Mouse (Mus musculus) frontal cortex, adult 2 months (tissue): ENCODE measurements around the gene Afap1l2. TPM values are rescaled to one million over a fixed set of nuclear protein-coding genes. Genes with fewer than 3 reads are reported as not detected.

Source experiments
- DNase-seq, 2 experiments: peaks; one replicate each; pipeline ENCODE4 v3.0.0; 2022; ENCODE audit warnings: low spot score in 1 of 2; ENCODE audit errors: extremely low spot score in 1 of 2
- polyA plus RNA-seq: library from polyadenylated mRNA; depleted of rRNA; stranded (reverse); fragments of >200 nt; gene quantifications from 2 replicates; pipeline ENCODE4 v1.2.3, GENCODE M21; 2012

The Afap1l2 gene
- polyA plus RNA-seq, 1 experiment, result 12.2 TPM

DNA sequence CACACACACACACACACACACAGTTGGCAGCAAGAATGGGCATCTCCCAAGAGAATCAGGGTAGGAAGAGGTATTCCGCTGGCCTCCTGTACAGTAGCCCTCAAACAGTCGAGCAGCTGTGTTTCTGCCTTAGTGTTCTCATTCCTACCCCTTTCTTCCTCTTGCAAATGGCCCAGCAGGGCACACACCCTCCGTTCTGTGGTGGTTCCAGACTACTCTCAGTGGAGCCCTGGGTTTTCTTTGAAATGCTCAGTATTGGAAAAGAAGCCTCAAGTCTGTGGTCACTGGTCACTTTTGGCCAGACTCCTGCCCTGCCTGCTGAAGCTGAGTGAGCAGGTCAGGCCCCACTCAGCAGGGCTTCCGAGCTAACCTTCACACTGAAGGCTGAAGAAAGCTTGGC, 1.6 kb upstream of the Afap1l2 start:
- no peak for DNase-seq

DNA sequence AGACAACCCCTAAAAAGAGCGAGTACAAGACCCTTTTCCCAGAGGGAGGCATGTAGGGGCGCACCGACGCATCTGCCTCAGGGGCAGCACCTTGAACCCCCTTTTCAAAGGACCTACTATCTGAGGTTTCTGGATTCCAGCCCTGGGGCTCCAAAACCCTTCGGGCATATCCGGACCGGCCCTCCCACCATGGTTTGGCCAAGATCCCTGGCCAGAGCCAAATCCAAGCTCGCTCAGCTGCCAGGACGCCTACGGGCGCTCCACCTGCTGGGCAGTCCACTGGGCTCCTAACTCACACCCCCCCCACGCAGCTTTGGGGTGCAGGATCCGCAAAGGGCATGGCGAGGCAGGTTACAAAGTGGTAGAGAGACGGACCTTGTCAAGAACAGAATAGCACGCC, 737 bp downstream of the Afap1l2 start:
- DNase-seq, result no peak

DNA sequence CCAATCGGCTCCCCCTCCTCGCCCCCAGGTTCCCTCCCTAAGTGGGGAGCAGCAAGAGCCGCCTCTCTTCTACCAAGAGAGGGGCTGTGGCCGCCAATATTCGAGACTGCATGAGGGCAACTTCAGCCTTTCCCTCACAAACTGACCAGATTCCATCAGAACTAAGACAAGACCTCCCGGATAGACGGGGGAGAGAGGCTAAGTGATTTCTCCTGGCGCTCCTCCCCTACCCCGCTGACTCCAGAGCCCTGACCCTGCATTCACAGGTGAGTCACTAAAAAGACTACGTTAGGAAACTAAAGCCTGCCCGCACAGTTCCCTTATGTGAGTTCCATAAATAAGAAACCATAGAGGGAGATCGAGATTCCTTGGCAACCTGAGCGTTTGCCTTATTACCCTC, 1.2 kb downstream of the Afap1l2 start:
- no peak for DNase-seq

DNA sequence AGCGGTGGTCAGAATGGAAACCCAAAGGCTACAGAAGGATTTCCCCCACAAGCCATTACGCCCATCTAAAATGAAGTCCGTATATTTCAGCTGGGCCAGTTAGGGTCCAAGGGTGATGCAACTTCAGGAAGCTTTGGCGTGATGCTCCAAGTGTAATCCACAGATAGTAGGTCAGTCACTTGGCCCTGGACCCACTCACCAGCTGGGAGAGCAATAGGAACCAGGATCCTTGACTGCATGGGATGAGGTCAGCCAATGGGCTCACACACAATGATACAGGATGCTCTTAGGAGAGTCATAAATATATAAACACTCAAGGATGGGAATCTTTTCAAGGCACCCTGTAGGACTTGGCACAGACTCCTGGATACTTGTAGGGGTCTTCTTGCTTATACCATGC, 3.0 kb downstream of the Afap1l2 start:
- no peak for DNase-seq

DNA sequence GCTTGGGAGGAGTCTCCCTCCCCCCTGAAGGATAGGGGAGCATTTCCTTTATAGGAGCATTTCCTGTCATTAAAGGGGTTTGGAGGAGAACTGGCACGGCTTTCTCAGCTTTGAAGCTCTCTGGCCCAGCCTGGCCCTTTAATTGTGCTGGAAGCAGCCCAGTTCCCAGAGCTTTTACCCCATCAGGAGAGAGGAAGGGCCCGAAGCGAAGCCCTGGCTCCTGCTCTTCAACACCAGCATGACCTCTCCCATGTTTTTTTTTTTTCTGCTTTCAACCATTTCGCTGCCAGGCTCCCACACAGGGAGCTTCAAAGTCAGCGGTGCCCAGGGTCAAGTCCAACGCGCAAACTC, 4.6 kb downstream of the Afap1l2 start:
- peak in 1 of 2 experiments; percentile 32 for DNase-seq

DNA sequence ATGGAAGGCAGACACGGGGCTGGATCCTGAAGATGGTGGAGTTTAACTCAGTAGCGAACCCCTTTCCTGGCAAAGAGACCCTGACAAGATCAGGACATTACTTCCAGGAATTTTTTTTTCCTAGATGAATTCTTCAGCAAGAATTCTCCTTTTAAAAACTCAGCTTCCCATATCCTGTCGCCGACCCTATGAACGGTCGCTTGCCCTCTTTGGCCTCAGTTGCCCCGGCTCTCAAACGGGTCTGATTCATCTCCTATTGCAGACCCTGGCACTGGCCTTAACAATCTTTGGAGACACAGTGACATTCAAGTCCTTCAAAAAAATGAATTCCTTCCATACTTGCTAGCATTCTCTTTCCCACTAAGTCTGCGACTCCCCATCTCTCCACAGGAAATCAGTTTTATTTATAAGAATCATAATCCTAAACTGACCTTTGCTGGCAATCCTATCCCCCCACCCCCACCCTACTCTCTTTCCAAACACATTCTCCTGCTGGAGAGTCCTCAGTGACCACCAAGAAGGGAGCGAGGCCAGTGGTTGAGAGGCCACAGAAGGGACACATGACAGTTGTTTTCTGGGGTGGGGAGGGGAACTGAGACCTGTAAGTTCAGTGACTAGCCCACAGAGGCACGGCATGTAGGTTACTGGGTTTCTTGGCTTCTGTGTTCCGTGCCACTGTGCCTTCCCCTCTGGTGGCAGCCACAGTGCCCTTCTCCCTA, 5.1 kb downstream of the Afap1l2 start:
- no peak for DNase-seq

DNA sequence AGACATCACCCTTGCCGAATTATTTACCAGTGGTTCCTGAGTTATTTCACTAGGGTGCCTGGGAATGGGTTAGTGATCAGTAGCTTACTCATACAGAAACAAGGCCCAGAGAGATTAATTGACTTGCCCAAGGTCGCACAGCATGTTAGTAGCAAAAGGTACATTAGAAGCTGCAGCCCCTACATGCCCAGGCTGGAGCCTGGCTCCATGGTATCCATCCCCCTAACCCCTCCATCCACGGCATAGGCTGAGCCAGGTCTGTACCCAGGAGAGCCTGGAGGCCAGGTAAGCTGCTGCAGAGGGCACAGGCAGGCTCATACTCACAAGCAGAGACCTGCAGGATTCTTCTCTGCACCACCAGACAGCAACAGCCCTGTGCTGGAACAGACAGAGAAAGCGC, 6.1 kb downstream of the Afap1l2 start:
- no peak for DNase-seq

DNA sequence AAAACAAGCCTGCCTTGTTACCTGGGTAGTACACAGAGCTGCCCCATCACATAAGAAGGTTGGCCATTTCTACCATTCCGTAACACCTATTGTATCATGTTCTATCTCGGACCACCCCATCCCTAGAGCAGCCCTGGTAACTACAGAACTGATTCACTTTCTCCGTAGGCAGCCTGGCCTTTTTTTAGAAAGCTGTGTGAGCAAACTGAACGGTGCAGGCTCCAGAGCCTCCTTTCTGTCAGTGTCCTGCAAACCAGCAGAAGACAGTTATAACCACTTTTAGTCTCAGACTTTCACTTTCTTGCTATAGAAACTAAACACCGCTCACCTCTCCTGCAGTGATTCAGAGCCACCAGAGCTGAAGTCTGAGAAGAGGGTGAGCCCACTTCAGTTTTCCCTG, 7.4 kb downstream of the Afap1l2 start:
- no peak for DNase-seq

DNA sequence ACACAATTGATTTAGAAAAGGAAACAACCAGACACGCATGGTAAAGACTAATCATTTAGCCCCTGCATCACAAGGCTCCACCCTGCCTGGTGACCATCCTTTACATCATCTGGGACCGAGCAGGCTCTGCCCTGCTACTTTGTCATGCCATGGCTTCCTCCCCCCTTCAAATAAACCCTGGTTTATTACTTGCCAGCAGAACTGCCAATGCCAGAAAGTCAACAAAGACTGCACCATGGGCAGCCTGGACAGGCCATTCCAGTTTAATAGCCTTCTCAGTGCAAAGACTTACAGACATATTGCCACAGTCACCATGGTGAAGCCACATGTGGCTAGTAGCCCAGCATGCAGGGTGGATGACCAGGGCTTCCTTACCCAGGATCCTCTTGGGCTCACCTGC, 8.2 kb downstream of the Afap1l2 start:
- no peak for DNase-seq

DNA sequence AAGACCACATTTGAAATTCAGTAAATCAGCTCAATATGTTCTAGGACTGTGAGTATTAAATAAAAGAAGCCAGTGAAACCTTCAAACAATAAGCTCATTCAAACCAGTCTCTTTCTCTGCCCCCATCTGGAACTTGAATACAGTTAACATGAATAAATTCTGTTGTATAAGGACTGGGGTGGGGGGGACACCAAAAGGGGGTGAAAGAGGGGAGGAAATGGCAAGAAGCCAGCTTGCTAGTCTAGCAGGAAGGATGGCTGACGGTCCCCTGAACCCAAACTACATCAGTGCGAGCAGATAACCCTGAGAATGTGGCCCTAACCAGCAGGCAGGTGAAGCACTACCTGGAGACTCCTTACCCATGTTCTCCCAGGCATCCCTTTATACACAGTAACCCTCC, 9.1 kb downstream of the Afap1l2 start:
- DNase-seq, result no peak

DNA sequence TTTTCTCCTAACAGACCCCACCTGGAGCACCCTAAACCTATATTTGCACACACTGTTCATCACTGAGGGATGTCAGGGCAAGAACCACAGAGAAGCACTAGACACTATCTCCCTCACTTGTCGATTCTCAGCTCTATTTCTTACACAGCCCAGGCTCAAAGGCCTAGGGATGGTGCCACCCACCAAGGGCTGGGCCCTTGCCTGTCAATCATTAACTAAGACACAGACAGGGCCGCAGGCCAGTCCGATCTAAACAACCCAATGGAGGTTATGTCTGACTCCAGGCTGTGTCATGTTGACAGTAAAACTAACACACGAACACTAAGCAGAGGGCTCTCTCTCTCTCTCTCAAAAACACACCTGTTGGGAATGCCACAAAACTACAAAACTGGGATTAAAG, 9.7 kb downstream of the Afap1l2 start:
- no peak for DNase-seq

DNA sequence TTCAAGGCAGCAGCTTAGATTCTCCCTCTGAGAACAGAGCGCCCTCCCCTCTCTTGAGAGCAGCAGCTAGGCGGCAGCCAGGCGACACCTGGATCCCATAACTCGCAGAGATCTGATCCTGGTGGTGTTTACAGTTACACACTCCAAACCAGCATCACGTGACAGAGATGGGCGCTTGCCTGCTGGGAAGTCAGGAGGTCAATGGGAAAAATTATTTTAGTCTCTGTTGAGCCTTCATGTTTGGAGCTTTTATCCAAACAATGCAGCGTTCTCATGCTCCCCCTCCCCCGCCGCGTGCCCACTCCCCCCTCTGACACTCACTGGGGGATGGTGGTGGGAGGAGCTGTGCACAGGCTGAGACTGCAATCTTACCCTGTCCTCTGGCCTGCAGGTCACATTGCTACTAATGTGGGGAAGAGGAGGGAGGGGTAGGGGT, 10.8 kb downstream of the Afap1l2 start:
- DNase-seq, result no peak

DNA sequence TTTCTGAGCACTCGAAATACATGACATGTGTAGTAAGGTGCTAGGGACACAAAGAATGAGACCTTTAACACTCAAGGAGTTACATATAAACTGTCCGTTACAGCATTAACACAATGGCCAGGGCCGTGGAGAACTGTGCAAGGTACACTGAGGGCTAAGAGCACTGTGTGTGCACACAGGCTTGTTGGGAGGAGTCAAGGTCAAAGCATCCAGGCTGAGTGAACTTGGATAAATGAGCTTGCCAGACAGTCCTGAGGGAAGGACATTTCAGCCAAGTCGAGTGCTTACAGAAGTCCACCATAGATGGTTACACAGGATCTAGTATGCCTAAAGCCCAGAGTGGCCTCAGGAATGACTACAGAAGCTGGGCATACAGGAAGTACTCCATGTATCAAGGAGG, 12.6 kb downstream of the Afap1l2 start:
- no peak for DNase-seq

DNA sequence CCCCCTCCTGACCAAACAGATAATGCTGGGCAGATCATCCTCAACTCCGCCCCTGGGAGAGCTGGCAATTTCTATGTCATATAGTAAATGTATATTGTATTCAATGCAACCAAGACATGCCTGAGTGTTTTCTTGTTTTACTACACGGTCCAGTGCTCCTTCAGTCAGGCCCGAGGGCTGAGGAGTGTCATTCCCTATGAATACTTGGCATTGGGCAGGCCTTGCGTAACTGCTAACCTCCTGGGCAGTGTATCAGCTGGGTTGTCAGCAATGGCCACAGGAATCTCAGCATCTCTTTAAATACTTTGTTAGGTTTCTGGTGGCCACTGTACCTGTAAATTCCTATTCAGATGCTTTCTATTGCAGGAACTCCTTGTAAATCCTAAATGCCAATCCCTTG, 13.4 kb downstream of the Afap1l2 start:
- DNase-seq, result no peak

DNA sequence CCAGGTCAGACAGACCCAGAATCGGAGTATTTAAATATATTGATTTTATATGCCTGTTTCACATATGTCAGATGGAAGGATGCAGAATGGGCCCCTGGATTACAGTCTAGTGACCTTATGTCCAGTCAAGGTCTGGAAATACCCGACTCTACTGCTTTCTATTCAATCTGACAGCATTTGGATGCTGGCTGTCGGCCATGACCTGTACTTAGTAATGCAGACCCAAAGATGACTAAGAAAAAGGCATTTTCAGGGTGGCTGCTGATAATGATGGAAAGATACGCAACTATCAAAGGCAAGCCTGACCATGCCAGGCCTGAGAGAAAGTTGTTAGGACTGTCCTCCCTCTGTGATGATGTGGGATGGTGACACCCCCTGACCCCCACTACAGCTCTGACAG, 14.3 kb downstream of the Afap1l2 start:
- DNase-seq, result no peak

DNA sequence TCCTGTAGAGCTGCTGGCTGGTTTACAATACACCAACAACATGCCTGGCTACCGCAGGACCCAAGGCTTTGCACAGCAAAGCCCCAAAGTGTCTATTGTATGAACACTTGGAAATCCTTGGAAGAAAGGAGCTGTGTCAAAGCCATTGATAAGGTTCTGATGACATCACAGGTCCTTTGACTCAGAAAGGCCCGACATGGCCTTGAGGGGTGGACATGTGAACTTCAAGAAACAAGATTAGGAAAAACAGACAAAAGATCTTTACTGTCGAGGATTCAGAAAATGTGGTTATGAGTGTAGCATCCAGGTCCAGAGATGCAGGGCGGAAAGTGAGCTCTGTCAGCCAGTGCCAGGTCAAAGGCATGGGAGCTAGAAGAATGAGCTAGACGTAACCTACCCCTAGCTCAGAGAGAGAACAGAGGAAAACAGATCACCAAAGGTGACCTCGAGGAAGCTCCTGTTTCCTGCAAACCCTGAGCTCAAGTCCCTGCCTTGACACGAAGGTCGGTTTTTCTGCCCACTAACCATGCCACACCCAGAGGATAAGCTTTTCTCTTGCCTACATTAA, 15.0 kb downstream of the Afap1l2 start:
- DNase-seq, result no peak

DNA sequence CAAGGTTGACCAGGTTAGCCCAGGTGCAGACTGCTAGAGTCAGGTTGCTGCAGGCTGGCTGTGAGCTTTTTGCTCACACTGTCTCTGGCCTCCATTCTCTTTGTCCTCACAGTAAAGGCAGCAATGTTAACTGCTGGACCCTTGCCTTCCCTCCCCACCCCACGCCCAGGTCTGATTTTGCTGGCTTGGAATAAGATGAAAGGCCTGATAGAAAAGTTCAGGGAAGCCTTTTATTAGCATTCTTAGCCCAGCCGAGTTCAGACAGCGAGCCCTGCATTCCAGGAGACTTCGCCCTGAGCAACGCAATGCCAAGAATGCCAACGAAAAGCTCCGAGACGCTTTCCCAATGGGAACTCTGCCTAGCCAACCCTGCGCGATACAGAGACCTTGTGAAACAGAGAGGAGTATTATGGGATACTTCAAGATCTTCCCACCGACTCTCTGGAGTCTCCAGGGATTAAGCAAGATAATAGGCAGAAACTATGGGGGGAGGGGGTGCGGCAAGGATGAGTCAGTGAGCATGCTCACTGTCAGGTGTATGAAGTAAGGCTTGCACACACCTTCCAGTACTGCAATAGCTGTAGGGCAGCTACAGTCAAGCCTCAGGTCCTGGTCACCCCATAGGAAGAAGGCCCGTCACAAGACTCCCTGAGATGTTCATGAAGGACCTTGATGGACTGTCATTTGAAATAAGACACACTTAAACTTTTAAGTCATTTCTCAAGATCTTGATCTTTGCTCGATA, 17.5 kb downstream of the Afap1l2 start:
- DNase-seq, result no peak

DNA sequence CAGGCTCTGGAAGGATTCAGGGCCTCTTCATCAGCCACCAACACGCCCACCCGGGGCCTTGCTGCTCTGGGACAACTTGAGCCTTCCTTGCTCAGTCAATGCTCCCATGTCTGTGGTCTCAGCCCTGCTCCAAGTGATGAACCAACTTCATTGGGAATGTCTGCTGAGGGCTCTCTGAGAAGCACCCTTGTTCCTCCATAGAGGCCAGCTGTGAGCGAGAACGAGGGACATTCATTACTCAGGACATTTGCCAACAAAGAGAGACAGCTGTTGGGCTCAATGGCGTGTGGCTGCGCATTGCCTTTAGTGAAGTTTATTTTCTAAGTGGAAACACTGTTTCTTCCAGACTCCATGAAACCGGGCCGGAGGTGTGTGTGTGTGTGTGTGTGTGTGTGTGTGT, 18.9 kb downstream of the Afap1l2 start:
- DNase-seq, result no peak

DNA sequence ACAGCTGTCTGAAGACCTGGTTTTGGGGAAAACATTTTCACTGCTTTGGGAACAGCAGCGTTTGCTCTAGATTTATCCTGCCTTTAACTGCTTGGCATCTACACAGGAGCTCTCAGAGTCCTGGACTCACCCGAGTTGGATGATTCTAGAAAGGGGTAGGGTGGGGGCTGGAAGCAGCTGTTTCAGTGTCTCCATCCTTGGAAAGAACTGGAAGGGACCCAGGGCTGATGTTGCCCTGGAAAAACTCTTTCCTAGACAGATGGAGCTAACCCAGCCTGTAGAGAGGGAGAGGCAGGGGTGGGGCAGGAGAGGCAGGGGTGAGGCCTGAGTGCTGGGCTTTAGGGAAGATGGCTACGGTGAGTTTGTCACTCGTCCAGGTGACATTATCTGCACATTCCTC, 23.8 kb downstream of the Afap1l2 start:
- DNase-seq, result no peak

DNA sequence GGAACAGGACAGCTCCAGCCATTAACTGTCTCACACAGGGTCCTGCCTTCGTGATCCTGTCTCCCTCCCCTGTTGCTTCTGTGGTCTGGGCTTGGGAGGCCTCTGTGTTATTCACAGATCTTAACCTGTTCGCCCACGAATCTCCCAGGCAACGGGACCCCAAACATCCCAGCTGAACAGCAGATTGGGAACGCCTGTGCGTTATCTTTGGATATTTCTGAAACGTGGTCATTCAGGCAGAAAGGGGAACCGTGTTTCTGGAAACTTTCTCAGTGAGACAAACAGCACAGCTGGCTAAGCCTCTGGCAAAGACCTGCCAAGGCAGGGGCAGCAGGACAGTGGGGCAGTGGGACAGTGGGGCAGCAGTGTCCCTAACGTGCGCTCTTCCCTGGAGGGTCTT, 24.3 kb downstream of the Afap1l2 start:
- no peak for DNase-seq

DNA sequence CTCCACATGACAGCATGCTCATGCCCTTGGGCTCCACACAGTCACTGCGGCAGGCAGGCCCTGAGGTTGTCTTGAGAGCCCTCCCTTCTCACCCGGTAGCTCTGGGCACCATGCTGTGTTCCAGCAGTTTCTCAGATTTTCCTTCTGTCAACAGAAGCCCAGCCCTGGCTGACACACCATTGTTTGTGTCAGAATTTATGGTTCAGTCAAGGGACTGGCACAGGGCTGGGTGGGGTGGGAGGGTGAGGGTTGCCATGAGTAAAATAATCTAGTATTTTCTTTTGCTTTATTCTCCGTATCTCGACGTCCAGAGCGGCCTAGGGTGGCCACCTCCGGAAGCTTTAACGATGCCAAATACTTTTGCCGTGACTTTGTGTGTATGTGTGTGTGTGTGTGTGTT, 26.3 kb downstream of the Afap1l2 start:
- no peak for DNase-seq

DNA sequence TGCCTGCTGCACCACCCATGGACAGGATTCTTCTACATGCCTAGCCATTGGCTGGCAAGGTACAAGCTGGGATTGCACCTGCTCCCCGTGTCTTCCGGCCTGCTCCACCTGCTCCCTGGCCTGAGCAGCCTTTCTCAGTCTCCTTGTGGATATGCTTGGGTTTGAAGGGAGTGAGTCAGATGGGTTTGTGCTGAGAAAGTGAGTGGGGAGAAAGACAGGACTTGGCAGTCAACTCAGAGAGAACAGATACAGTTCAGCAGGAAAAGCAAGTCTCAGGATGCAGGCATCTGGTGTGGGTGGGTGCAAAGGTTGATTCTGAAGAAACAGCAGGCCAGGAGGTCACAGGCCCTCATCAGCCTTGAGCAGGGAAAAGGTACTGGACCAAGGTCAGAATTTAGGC, 27.2 kb downstream of the Afap1l2 start:
- DNase-seq, result peak; percentile 33 to 60
